In genomic region chr3:56438020-56438747, GRCm38 (mm10) we compare ENCODE assay signal across 11 mouse cellular contexts.
A peak's percentile ranks its signal among the peaks of the same experiment; 100 is the strongest.
DNase-seq lines count a peak whose midpoint lies in the region; ATAC-seq lines count a peak whose summit lies in the region.
"Had no signal": no experiment of that assay in that cellular context is flagged by ENCODE, and none has a peak within 500 bp of the region (broad histone marks: within the 10 kb centered on the region; RNA-seq: fewer than 3 reads in every experiment).

No protein-coding gene starts in this region.

- DNase-seq in limb, embryonic 10.5 days (ENCODE audit: low spot score) = no peak
- DNase-seq in right cerebral cortex, adult 18-20 months = no peak
- no peak for DNase-seq in ovary, adult 18-20 months (ENCODE audit: low spot score)
- DNase-seq in layer of hippocampus, postnatal 25 days (ENCODE audit: extremely low spot score in 1 of 2, low spot score in 1 of 2) = no peak
- DNase-seq: gastrocnemius, postnatal 36 days; thymus, postnatal 4 days had no signal

- H3K4me1 ChIP-seq in limb, embryonic 13.5 days = peaks cover 9% of the 10 kb centered on the region; the same call in 1 of the 2 replicates
- H3K4me1 ChIP-seq in limb, embryonic 10.5 days = no peaks in the 10 kb centered on the region
- H3K4me1 ChIP-seq in forebrain, embryonic 16.5 days (replicated peaks; ENCODE audit: control insufficient read depth, insufficient read depth, low read length) = peaks cover 21% of the 10 kb centered on the region
- no peaks in the 10 kb centered on the region for H3K4me1 ChIP-seq in intestine, embryonic 15.5 days (replicated peaks)
- peaks cover 7% of the 10 kb centered on the region for H3K4me1 ChIP-seq in neural tube, embryonic 12.5 days

- no peaks in the 10 kb centered on the region for H3K9me3 ChIP-seq in limb, embryonic 13.5 days
- H3K9me3 ChIP-seq in limb, embryonic 10.5 days (replicated peaks) = no peaks in the 10 kb centered on the region
- H3K9me3 ChIP-seq in forebrain, embryonic 16.5 days (ENCODE audit: control insufficient read depth, low read length) = no peaks in the 10 kb centered on the region
- no peaks in the 10 kb centered on the region for H3K9me3 ChIP-seq in intestine, embryonic 15.5 days
- H3K9me3 ChIP-seq in neural tube, embryonic 12.5 days = no peaks in the 10 kb centered on the region

- no peak overlapping the region for H3K9ac ChIP-seq in limb, embryonic 13.5 days
- no peak overlapping the region for H3K9ac ChIP-seq in forebrain, embryonic 16.5 days (replicated peaks; ENCODE audit: low read depth, low read length)
- H3K9ac ChIP-seq in intestine, embryonic 15.5 days = no peak overlapping the region
- H3K9ac ChIP-seq in neural tube, embryonic 12.5 days = no peak overlapping the region

- H3K4me3 ChIP-seq in limb, embryonic 13.5 days = no peak overlapping the region
- no peak overlapping the region for H3K4me3 ChIP-seq in limb, embryonic 10.5 days
- H3K4me3 ChIP-seq in forebrain, embryonic 16.5 days (replicated peaks; ENCODE audit: low read length) = no peak overlapping the region
- no peak overlapping the region for H3K4me3 ChIP-seq in intestine, embryonic 15.5 days (replicated peaks)
- no peak overlapping the region for H3K4me3 ChIP-seq in neural tube, embryonic 12.5 days

- H3K27me3 ChIP-seq in limb, embryonic 13.5 days = no peaks in the 10 kb centered on the region
- no peaks in the 10 kb centered on the region for H3K27me3 ChIP-seq in limb, embryonic 10.5 days (ENCODE audit: low read depth, poor library complexity, severe bottlenecking)
- H3K27me3 ChIP-seq in forebrain, embryonic 16.5 days (replicated peaks; ENCODE audit: control insufficient read depth, insufficient read depth, low read length) = no peaks in the 10 kb centered on the region
- H3K27me3 ChIP-seq in intestine, embryonic 15.5 days (replicated peaks) = no peaks in the 10 kb centered on the region
- H3K27me3 ChIP-seq in neural tube, embryonic 12.5 days (replicated peaks) = no peaks in the 10 kb centered on the region

- H3K27ac ChIP-seq in limb, embryonic 13.5 days = no peak overlapping the region; the same call in 1 of the 2 replicates
- H3K27ac ChIP-seq in limb, embryonic 10.5 days = no peak overlapping the region
- H3K27ac ChIP-seq in forebrain, embryonic 16.5 days (ENCODE audit: low read length) = peak overlapping the region; percentile 43
- H3K27ac ChIP-seq in intestine, embryonic 15.5 days = no peak overlapping the region
- no peak overlapping the region for H3K27ac ChIP-seq in neural tube, embryonic 12.5 days

- no peaks in the 10 kb centered on the region for H3K36me3 ChIP-seq in limb, embryonic 13.5 days
- H3K36me3 ChIP-seq in limb, embryonic 10.5 days = no peaks in the 10 kb centered on the region
- no peaks in the 10 kb centered on the region for H3K36me3 ChIP-seq in forebrain, embryonic 16.5 days (ENCODE audit: control insufficient read depth, insufficient read depth)
- H3K36me3 ChIP-seq in intestine, embryonic 15.5 days = no peaks in the 10 kb centered on the region
- H3K36me3 ChIP-seq in neural tube, embryonic 12.5 days = no peaks in the 10 kb centered on the region

- no peak overlapping the region for H3K4me2 ChIP-seq in limb, embryonic 13.5 days (replicated peaks)
- peak overlapping the region; percentile 9; the same call in 1 of the 2 replicates for H3K4me2 ChIP-seq in forebrain, embryonic 16.5 days (ENCODE audit: low read length)
- 0 out of 2 replicates have a peak overlapping the region, but pooled peaks have one; percentile 3 for H3K4me2 ChIP-seq in intestine, embryonic 15.5 days (replicated peaks)
- H3K4me2 ChIP-seq in neural tube, embryonic 12.5 days (replicated peaks) = peak overlapping the region; percentile 26; the same call in 1 of the 2 replicates

- 61% methylated on average over 12 of the region's 12 CpGs for WGBS in limb, embryonic 13.5 days
- WGBS in limb, embryonic 10.5 days = 78% methylated on average over 12 of the region's 12 CpGs
- WGBS in forebrain, embryonic 16.5 days = 26% methylated on average over 12 of the region's 12 CpGs
- 49% methylated on average over 12 of the region's 12 CpGs for WGBS in intestine, embryonic 15.5 days
- 43% methylated on average over 12 of the region's 12 CpGs for WGBS in neural tube, embryonic 12.5 days

- peak; percentile 71 for ATAC-seq in limb, embryonic 13.5 days (ENCODE audit: low FRiP score, low read depth)
- peak; percentile 75 for ATAC-seq in forebrain, embryonic 16.5 days
- peak; percentile 53 for ATAC-seq in intestine, embryonic 15.5 days
- peak; percentile 77 for ATAC-seq in neural tube, embryonic 12.5 days (ENCODE audit: low FRiP score, low read depth)
- ATAC-seq: activated CD4-positive, CD25-positive, alpha-beta regulatory T cell, adult 4 months had no signal
